Mouse (Mus musculus): Measurements from ENCODE around the gene Spn. TPM values are rescaled to one million over a fixed set of nuclear protein-coding genes. Genes with fewer than 3 reads are reported as not detected.
"Not testable (repeated sequence)": the region's sequence is repeated elsewhere in the genome, so short reads cannot be mapped to it uniquely, and the experiment has no call there.

Gene Spn
- 0.05 and 0.20 TPM in 2 replicates for polyA plus RNA-seq (2014; fragmentation: Nextera tagmentation; extraction: Ambion mirVana)

DNA sequence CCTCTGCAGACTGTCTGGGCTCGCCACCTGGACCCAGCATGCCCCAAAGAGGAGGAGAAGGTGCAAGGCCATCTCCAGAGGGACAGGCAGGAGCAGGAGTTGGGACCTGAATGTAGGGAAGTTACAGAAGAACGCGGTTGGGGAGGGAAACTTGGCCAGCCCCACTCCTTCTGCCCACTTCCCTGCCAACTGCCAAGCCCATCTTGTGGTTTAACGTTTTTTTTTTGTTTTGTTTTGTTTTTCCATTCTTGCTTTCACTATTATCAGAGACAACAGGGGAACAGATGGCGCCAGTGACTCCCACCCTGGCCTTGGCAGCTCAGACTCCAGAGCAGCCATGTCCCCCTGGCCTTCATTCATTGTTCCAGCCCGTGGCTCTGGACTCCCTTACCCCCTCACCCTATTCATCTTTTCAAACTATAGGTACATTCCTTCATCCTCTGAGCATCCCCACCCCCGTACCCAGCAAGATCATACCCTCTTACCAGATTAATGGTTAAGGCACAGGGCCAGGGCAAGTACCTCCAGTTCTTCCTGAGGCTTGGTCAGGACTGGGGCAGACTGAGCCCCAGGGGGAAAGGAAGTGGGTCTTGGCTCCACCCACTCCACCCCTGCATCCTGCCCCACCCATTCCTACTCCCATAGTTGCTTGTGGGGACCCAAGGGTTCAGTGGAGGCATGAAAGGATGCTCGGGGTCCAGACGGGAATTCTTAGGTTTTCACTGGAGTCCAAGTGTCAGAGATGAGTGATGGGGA lies at the start of gene Spn:
TSS of gene Spn (minus strand) at position 562 of the 756 bp plus-strand sequence.
- Histone ChIP-seq H3K9me3 (ENCODE audit: control insufficient read depth, low read length) (no peaks in the 10 kb centered on the region), H3K9ac (ENCODE audit: low read length) (no peak within 1 kb of the TSS), H3K27ac (replicated peaks; ENCODE audit: low read depth, low read length) (no peak within 1 kb of the TSS), H3K36me3 (ENCODE audit: control insufficient read depth, insufficient read depth, low read length) (no peaks in the 10 kb centered on the region), H3K4me1 (ENCODE audit: control insufficient read depth, insufficient read depth, low read length) (no peaks in the 10 kb centered on the region), H3K4me2 (ENCODE audit: low read depth, severe bottlenecking) (no peak within 1 kb of the TSS), H3K4me3 (ENCODE audit: low read depth, low read length) (no peak within 1 kb of the TSS), H3K27me3 (ENCODE audit: control insufficient read depth, insufficient read depth, low read length) (no peaks in the 10 kb centered on the region)
- DNase-seq (ENCODE audit: low spot score): no peak
- no peak for ATAC-seq (ENCODE audit: insufficient number of reproducible peaks, low FRiP score, low TSS enrichment, low read depth)
- WGBS: 79% methylated on average over 9 of the region's 9 CpGs

DNA sequence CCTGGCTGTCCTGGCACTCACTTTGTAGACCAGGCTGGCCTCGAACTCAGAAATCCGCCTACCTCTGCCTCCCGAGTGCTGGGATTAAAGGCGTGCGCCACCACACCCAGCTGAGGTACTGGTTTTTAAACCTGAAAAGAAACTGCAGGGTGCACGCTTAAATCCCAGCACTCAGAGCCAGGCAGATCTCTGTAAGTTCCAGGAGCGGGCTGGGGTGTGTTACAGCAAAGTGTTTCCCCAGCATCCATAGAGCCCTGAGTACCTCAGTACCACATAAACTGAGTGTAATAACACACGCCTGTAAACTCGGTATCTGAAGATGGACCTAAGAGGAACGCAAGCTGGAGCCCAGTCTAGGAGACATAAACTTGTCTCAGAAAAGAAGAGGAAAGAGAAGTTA lies 49.7 kb upstream of the Spn start:
- H3K36me3 ChIP-seq (ENCODE audit: control insufficient read depth, insufficient read depth, low read length): peaks cover 6% of the 10 kb centered on the region; the same call in 1 of the 2 replicates
- H3K27ac ChIP-seq (replicated peaks; ENCODE audit: low read depth, low read length): no peak overlapping the region

DNA sequence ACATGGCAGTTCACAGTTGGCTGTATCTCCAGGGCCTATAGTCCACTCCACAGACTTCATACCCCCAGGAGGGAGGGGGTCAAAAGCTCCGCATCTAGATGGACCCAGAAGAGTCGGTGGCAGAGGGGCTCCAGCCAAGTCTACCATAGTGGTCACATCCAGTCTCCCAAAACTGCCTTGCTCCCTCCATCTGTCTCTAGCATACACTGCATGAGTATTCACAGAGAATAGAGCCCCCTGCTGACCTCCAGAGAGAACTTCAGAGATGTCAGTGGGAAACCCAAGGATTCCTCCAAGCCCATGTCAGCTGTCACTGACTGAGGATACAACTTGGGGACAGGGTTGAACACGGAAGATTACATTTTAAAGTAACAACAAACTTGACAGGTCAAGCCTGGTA lies 48.0 kb upstream of the Spn start:
- Histone ChIP-seq H3K4me3 (ENCODE audit: low read depth, low read length) (no peak overlapping the region), H3K4me2 (ENCODE audit: low read depth, severe bottlenecking) (no peak overlapping the region), H3K36me3 (ENCODE audit: control insufficient read depth, insufficient read depth, low read length) (no peaks in the 10 kb centered on the region), H3K27me3 (ENCODE audit: control insufficient read depth, insufficient read depth, low read length) (no peaks in the 10 kb centered on the region), H3K4me1 (ENCODE audit: control insufficient read depth, insufficient read depth, low read length) (no peaks in the 10 kb centered on the region), H3K9ac (ENCODE audit: low read length) (no peak overlapping the region), H3K9me3 (ENCODE audit: control insufficient read depth, low read length) (no peaks in the 10 kb centered on the region), H3K27ac (replicated peaks; ENCODE audit: low read depth, low read length) (no peak overlapping the region)
- DNase-seq (ENCODE audit: low spot score): no peak
- ATAC-seq (ENCODE audit: insufficient number of reproducible peaks, low FRiP score, low TSS enrichment, low read depth): no peak
- 68% methylated on average over 3 of the region's 3 CpGs for WGBS

More for the DNA sequence above, 49.7 kb upstream of the Spn start:
- H3K4me1 ChIP-seq (ENCODE audit: control insufficient read depth, insufficient read depth, low read length): no peaks in the 10 kb centered on the region
- H3K9me3 ChIP-seq (ENCODE audit: control insufficient read depth, low read length): no peaks in the 10 kb centered on the region
- H3K4me3 ChIP-seq (ENCODE audit: low read depth, low read length): no peak overlapping the region
- 64% methylated on average over 9 of the region's 10 CpGs for WGBS
- H3K27me3 ChIP-seq (ENCODE audit: control insufficient read depth, insufficient read depth, low read length): no peaks in the 10 kb centered on the region
- ATAC-seq (ENCODE audit: insufficient number of reproducible peaks, low FRiP score, low TSS enrichment, low read depth): no peak
- no peak for DNase-seq (ENCODE audit: low spot score)
- H3K9ac ChIP-seq (ENCODE audit: low read length): no peak overlapping the region
- no peak overlapping the region for H3K4me2 ChIP-seq (ENCODE audit: low read depth, severe bottlenecking)

DNA sequence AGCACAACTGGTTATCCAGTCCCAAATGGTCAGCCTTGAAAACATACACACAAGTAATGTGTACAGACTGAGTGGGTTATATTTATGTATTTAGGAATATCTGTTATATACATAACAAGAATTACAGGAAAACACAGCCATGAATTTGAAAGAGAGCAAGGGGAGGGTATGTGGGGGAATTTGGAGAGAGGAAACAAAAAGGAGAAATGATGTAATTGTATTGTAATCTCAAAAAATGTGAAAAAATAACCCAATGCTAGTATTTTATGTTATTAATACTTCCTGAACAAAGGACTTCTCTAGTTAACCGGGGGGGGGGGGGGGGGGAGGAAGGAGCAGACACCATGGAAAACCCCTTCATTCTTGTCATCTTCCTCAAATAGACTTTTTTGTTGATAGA lies 47.1 kb upstream of the Spn start:
- no peak for DNase-seq (ENCODE audit: low spot score)

DNA sequence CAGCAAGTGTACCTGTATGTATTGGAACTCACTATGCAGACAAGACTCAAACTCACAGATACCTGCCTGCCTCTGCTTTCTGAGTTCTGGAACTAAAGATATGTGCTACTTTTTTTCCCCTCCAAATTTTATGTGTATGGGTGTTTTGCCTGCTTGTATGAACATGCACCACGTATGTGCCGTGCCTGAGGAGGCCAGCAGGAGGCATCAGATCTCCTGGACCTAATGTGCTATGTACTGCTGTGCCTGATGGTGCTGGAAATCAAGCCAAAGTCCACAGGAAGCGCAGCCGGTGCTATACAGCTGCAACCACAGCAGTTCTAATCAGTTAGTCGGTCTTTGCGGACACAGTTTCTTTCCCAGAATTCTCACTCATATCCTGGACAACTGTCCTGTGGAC lies 46.2 kb upstream of the Spn start:
- no peak overlapping the region for H3K27ac ChIP-seq (replicated peaks; ENCODE audit: low read depth, low read length)
- no peaks in the 10 kb centered on the region for H3K4me1 ChIP-seq (ENCODE audit: control insufficient read depth, insufficient read depth, low read length)
- ATAC-seq (ENCODE audit: insufficient number of reproducible peaks, low FRiP score, low TSS enrichment, low read depth) (no peak), DNase-seq (ENCODE audit: low spot score) (no peak)
- H3K27me3 ChIP-seq (ENCODE audit: control insufficient read depth, insufficient read depth, low read length): no peaks in the 10 kb centered on the region
- no peak overlapping the region for H3K4me2 ChIP-seq (ENCODE audit: low read depth, severe bottlenecking)
- 73% methylated on average over 6 of the region's 6 CpGs for WGBS
- H3K36me3 ChIP-seq (ENCODE audit: control insufficient read depth, insufficient read depth, low read length): no peaks in the 10 kb centered on the region
- no peaks in the 10 kb centered on the region for H3K9me3 ChIP-seq (ENCODE audit: control insufficient read depth, low read length)
- H3K4me3 ChIP-seq (ENCODE audit: low read depth, low read length): no peak overlapping the region
- H3K9ac ChIP-seq (ENCODE audit: low read length): no peak overlapping the region

More for the DNA sequence above, 47.1 kb upstream of the Spn start:
- H3K27ac ChIP-seq (replicated peaks; ENCODE audit: low read depth, low read length): no peak overlapping the region
- H3K4me2 ChIP-seq (ENCODE audit: low read depth, severe bottlenecking): no peak overlapping the region
- ATAC-seq (ENCODE audit: insufficient number of reproducible peaks, low FRiP score, low TSS enrichment, low read depth): no peak
- no peaks in the 10 kb centered on the region for H3K27me3 ChIP-seq (ENCODE audit: control insufficient read depth, insufficient read depth, low read length)
- WGBS: 67% methylated on average over 1 of the region's 1 CpGs
- no peak overlapping the region for H3K4me3 ChIP-seq (ENCODE audit: low read depth, low read length)
- H3K36me3 ChIP-seq (ENCODE audit: control insufficient read depth, insufficient read depth, low read length): no peaks in the 10 kb centered on the region
- no peak overlapping the region for H3K9ac ChIP-seq (ENCODE audit: low read length)
- no peaks in the 10 kb centered on the region for H3K9me3 ChIP-seq (ENCODE audit: control insufficient read depth, low read length)
- H3K4me1 ChIP-seq (ENCODE audit: control insufficient read depth, insufficient read depth, low read length): no peaks in the 10 kb centered on the region

DNA sequence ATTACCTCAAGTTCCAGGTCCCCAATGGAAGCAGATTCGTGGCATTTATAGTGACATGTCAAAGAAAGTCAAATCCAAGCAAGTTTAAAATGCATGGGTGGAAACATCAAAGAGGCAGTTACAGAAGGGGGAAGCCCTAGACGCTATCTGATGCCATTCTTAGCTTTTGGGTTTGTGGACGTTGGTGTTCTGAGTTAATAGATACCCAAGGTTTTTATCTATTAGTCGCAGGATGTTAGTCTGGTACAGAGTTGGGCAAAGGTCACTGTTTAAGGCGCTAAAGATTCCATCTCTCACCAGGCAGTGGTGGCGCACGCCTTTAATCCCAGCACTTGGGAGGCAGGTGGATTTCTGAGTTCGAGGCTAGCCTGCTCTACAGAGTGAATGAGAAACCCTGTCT lies 45.7 kb upstream of the Spn start:
- H3K9ac ChIP-seq (ENCODE audit: low read length): no peak overlapping the region
- DNase-seq (ENCODE audit: low spot score) (no peak), ATAC-seq (ENCODE audit: insufficient number of reproducible peaks, low FRiP score, low TSS enrichment, low read depth) (no peak)
- H3K27ac ChIP-seq (replicated peaks; ENCODE audit: low read depth, low read length): no peak overlapping the region
- H3K27me3 ChIP-seq (ENCODE audit: control insufficient read depth, insufficient read depth, low read length): no peaks in the 10 kb centered on the region
- no peak overlapping the region for H3K4me3 ChIP-seq (ENCODE audit: low read depth, low read length)
- no peaks in the 10 kb centered on the region for H3K9me3 ChIP-seq (ENCODE audit: control insufficient read depth, low read length)
- H3K36me3 ChIP-seq (ENCODE audit: control insufficient read depth, insufficient read depth, low read length): no peaks in the 10 kb centered on the region
- 81% methylated on average over 8 of the region's 8 CpGs for WGBS
- H3K4me1 ChIP-seq (ENCODE audit: control insufficient read depth, insufficient read depth, low read length): no peaks in the 10 kb centered on the region
- H3K4me2 ChIP-seq (ENCODE audit: low read depth, severe bottlenecking): no peak overlapping the region

DNA sequence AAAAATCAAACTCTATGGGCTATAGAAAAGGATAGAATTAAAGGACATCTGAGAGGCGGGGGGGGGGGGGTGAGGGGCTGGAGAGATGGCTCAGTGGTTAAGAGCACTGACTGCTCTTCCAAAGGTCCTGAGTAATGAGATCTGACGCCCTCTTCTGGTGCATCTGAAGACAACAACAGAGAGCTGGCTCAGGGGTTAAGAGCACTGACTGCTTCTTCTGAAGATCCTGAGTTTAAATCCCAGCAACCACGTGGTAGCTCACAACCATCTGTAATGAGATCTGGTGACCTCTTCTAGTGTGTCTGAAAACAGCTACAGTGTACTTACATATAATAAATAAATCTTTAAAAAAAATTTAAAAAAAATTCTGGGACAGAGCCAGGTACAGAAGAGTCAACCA lies 44.1 kb upstream of the Spn start:
- H3K9ac ChIP-seq (ENCODE audit: low read length); H3K27me3 ChIP-seq (ENCODE audit: control insufficient read depth, insufficient read depth, low read length); DNase-seq (ENCODE audit: low spot score); H3K4me1 ChIP-seq (ENCODE audit: control insufficient read depth, insufficient read depth, low read length); H3K4me2 ChIP-seq (ENCODE audit: low read depth, severe bottlenecking); ATAC-seq (ENCODE audit: insufficient number of reproducible peaks, low FRiP score, low TSS enrichment, low read depth); H3K4me3 ChIP-seq (ENCODE audit: low read depth, low read length); H3K36me3 ChIP-seq (ENCODE audit: control insufficient read depth, insufficient read depth, low read length); H3K27ac ChIP-seq (replicated peaks; ENCODE audit: low read depth, low read length); H3K9me3 ChIP-seq (ENCODE audit: control insufficient read depth, low read length): not testable (repeated sequence)
- WGBS: 33% methylated on average over 3 of the region's 3 CpGs

DNA sequence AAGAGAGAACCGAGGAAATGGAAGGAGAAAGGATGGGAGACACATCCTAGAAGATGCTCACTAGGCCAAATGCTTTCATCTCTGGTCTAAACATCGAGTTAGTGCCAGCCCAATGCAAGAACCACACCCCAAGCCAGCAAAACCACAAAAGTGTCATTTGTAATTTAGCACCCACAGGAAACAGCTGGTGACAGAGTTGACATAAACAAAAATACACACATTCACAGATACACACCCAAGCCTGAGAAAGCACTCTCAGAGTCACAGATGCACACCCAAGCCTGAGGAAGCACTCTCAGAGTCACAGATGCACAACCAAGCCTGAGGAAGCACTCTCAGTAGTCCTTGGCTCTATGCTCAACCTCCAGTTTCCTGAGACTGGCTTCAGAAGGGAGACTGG lies 43.2 kb upstream of the Spn start:
- Histone ChIP-seq H3K27ac (replicated peaks; ENCODE audit: low read depth, low read length) (no peak overlapping the region), H3K27me3 (ENCODE audit: control insufficient read depth, insufficient read depth, low read length) (no peaks in the 10 kb centered on the region), H3K4me1 (ENCODE audit: control insufficient read depth, insufficient read depth, low read length) (no peaks in the 10 kb centered on the region), H3K36me3 (ENCODE audit: control insufficient read depth, insufficient read depth, low read length) (no peaks in the 10 kb centered on the region), H3K9me3 (ENCODE audit: control insufficient read depth, low read length) (no peaks in the 10 kb centered on the region), H3K4me2 (ENCODE audit: low read depth, severe bottlenecking) (no peak overlapping the region), H3K9ac (ENCODE audit: low read length) (no peak overlapping the region), H3K4me3 (ENCODE audit: low read depth, low read length) (no peak overlapping the region)
- ATAC-seq (ENCODE audit: insufficient number of reproducible peaks, low FRiP score, low TSS enrichment, low read depth): no peak
- 66% methylated on average over 2 of the region's 2 CpGs for WGBS
- no peak for DNase-seq (ENCODE audit: low spot score)

DNA sequence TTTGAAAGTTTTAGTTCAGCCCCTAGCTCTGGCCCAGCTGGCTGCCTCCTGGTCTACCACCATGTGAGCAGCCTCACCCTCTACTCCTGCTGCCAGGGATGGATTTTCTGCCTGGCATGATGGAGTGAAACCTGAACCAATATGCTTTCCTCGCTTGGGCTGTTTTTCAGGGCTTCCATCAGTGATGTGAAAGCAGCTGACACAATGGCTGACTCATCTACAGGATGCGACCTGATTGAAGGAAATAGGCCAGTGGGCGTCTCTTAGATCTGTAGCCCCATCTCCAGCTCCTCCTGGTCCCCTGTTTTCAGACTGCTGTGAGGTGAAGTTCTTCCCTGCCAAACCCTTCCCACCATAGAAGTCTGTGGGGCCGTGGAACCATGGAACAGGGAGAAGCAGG lies 39.3 kb upstream of the Spn start:
- Histone ChIP-seq H3K9me3 (ENCODE audit: control insufficient read depth, low read length) (no peaks in the 10 kb centered on the region), H3K4me3 (ENCODE audit: low read depth, low read length) (no peak overlapping the region), H3K36me3 (ENCODE audit: control insufficient read depth, insufficient read depth, low read length) (no peaks in the 10 kb centered on the region), H3K4me2 (ENCODE audit: low read depth, severe bottlenecking) (no peak overlapping the region), H3K9ac (ENCODE audit: low read length) (no peak overlapping the region), H3K27me3 (ENCODE audit: control insufficient read depth, insufficient read depth, low read length) (no peaks in the 10 kb centered on the region), H3K4me1 (ENCODE audit: control insufficient read depth, insufficient read depth, low read length) (no peaks in the 10 kb centered on the region), H3K27ac (replicated peaks; ENCODE audit: low read depth, low read length) (no peak overlapping the region)
- ATAC-seq (ENCODE audit: insufficient number of reproducible peaks, low FRiP score, low TSS enrichment, low read depth) (no peak), DNase-seq (ENCODE audit: low spot score) (no peak)
- WGBS: 72% methylated on average over 4 of the region's 4 CpGs
